Mouse (Mus musculus): Measurements from ENCODE around the gene Rap1gap. TPM values are rescaled to one million over a fixed set of nuclear protein-coding genes. Genes with fewer than 3 reads are reported as not detected.

The Rap1gap gene
- polyA plus RNA-seq, 1 experiment, result 6.5 TPM

DNA sequence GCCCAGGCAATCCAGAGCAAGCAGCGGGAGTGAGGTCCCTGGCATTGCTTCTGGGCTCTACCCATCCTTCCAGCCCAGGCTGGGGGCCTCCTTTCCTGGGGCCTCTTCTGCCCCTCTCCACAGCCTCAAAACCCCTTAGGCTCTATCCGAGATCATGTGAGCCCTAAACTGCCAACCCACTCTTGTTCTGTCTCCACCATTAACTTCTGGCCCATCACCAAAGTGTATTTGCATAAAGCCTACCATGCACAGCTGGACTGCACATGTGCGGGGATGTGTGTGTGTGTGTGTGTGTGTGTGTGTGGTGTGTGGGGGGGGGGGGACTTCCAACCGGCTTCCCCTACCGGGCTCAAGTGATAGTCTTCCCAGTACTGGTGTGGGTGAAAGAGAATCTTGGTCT lies 109.5 kb downstream of the Rap1gap start:
- no peak for DNase-seq (ENCODE audit: low read depth)

DNA sequence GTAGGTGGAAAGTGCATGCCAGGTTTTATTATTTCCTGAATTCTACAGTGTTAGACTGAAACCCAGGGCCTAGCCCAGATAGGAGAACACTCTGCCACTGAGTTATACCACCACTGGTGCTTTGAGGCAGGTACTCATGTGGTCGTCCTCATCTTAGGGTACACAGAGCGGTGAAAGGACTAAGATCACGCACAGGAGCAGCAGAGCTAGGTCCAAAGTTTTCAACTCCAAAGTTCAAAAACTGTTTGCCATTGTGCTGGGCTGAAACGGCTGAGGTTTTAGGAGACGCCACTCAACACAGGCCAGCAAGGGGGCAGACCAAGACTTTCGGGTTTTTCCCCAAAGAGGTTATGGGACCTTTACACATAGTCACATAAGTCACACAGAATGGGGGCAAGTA lies 110.0 kb downstream of the Rap1gap start:
- no peak for DNase-seq (ENCODE audit: low read depth)

DNA sequence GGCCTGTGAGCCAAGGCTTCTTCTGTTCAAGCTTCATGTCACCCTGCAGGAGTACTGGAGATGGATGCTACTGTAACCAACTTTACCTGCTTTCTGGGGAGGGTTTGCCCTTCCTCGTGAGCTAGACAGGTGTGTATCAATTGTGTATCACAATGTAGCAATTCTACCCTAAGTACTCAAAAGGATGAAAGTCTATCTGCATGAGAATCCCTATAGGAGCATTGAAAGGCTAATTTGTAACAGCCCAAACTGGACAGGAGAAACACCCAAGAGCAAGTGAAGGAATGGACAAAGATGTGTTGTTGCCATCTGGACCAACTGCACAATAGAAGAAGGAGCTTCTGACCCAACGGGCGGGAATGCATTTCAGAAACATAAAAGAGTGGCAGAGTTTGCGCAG lies 113.3 kb downstream of the Rap1gap start:
- no peak for DNase-seq (ENCODE audit: low read depth)

DNA sequence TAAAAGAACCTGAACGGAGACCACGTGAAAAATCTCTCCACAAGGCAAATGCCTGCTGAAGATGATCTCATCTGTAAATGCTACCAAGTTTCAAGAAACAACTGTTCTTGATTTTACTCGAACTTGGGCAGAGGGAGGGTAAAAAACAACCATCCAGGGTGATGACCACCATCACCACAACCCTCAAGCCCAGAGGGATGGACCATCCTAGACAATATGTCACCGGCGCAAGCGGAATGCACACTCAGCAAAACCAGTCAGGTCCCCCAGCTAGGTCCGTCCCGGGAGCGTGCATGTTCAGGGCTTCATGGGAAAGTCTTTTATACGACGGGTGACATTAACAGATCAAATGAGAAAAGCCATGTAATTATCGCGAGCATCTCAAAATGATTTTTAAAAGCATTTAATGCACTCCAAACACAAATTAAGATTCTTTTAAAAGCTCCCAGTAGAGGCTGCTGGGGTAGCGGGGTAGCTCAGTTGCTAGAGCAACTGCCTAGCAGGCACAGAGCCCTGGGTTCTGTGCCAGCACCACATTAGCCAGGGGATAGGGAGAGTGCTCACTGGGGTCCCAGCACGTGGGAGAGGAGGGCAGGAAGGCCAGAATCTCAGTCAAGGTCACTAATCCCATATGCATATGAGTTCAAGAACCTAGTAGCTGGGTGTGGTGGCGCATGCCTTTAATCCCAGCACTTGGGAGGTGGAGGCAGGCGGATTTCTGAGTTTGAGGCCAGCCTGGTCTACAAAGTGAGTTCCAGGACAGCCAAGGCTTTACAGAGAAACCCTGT lies 114.1 kb downstream of the Rap1gap start:
- no peak for DNase-seq (ENCODE audit: low read depth)

Other genes starting within 250 kb of the Rap1gap start
- gene Cela3b, start 234.2 kb upstream of the Rap1gap start, polyA plus RNA-seq (2012; rRNA removed), result 0.60 and 7.9 TPM in 2 replicates
- 3.7 and 6.4 TPM in 2 replicates for gene 1700013G24Rik, start 211.4 kb upstream of the Rap1gap start, polyA plus RNA-seq (2012; rRNA removed)
- 49.9 and 64.1 TPM in 2 replicates for gene Hspg2, start 196.0 kb upstream of the Rap1gap start, polyA plus RNA-seq (2012; rRNA removed)
- 1.4 TPM in 1 of 2 replicates, not detected in the other for gene Ldlrad2, start 90.2 kb upstream of the Rap1gap start, polyA plus RNA-seq (2012; rRNA removed)
- 68.5 and 70.7 TPM in 2 replicates for gene Usp48, start 71.0 kb upstream of the Rap1gap start, polyA plus RNA-seq (2012; rRNA removed)
- 70.2 and 153 TPM in 2 replicates for gene Alpl, start 131.7 kb downstream of the Rap1gap start, polyA plus RNA-seq (2012; rRNA removed)
- gene Ece1, start 197.5 kb downstream of the Rap1gap start, polyA plus RNA-seq (2012; rRNA removed), result 21.3 and 39.5 TPM in 2 replicates